Mouse (Mus musculus) forebrain, postnatal 0 days (tissue): ENCODE measurements around the gene Rftn1. TPM values are rescaled to one million over a fixed set of nuclear protein-coding genes. Genes with fewer than 3 reads are reported as not detected.

Experiments used
- ATAC-seq: fragments of 200-750 bp; cut with Nextera tagmentation; 2 replicates; pipeline ENCODE4 v1.8.0; 2017; ENCODE audit warnings: mild to moderate bottlenecking, moderate library complexity
- DNase-seq: peaks from one replicate; pipeline ENCODE4 v3.0.0-alpha.2; 2015
- H3K27ac ChIP-seq: fragments of 300-500 bp; sonication (generic); 2 replicates; pipeline ENCODE4 v1.5.1; 2014; ENCODE audit warnings: low read depth, mild to moderate bottlenecking, antibody characterized with exemption, low read length, moderate library complexity, mixed read lengths
- H3K27me3 ChIP-seq: fragments of 300-500 bp; sonication (generic); 2 replicates; pipeline ENCODE4 v1.6.1; 2014; ENCODE audit warnings: mild to moderate bottlenecking, low read length, mixed read lengths; ENCODE audit not compliant: insufficient read depth
- H3K36me3 ChIP-seq: fragments of 300-500 bp; sonication (generic); 2 replicates; pipeline ENCODE4 v1.6.1; 2014; ENCODE audit warnings: mild to moderate bottlenecking, moderate library complexity; ENCODE audit not compliant: insufficient read depth
- H3K4me1 ChIP-seq: fragments of 300-500 bp; sonication (generic); 2 replicates; pipeline ENCODE4 v1.6.1; 2014; ENCODE audit warnings: antibody characterized with exemption; ENCODE audit not compliant: insufficient read depth
- H3K4me2 ChIP-seq: fragments of 300-500 bp; sonication (generic); 2 replicates; pipeline ENCODE4 v1.6.1; 2014; ENCODE audit warnings: low read depth, mild to moderate bottlenecking, moderate library complexity
- H3K4me3 ChIP-seq: fragments of 300-500 bp; sonication (generic); 2 replicates; pipeline ENCODE4 v1.5.1; 2014; ENCODE audit warnings: low read depth, low read length, mixed read lengths
- H3K9ac ChIP-seq: fragments of 300-500 bp; sonication (generic); 2 replicates; pipeline ENCODE4 v1.6.1; 2014; ENCODE audit warnings: mild to moderate bottlenecking
- H3K9me3 ChIP-seq: fragments of 300-500 bp; sonication (generic); 2 replicates; pipeline ENCODE4 v1.6.1; 2016; ENCODE audit warnings: low read length
- CTCF ChIP-seq: sonication (generic); IDR thresholded peaks from 2 replicates; pipeline ENCODE4 v1.5.1; 2016; ENCODE audit warnings: antibody characterized with exemption, control low read depth, low read depth
- WGBS: fragments of 180-500 bp; shearing (Covaris S2); extraction: QIAGEN DNeasy Blood & Tissue Kit; methylation state at CpG from one replicate; pipeline ENCODE4 v1.1.7; 2014; 5-methylcytosine and 5-hydroxymethylcytosine counted together
- polyA plus RNA-seq: library from polyadenylated mRNA; unstranded; fragments of >200 nt; fragmentation: Nextera tagmentation; extraction: Ambion mirVana; gene quantifications from 2 replicates; pipeline ENCODE4 v1.2.1, GENCODE M21; 2015
- total RNA-seq: library from RNA; depleted of rRNA; stranded (reverse); fragments of >200 nt; gene quantifications from 2 replicates; pipeline ENCODE4 v1.2.3, GENCODE M21; 2014

The Rftn1 gene
- total and polyA plus RNA-seq, 2 experiments from 2014 or later, result 27.4 to 58.3 TPM

DNA sequence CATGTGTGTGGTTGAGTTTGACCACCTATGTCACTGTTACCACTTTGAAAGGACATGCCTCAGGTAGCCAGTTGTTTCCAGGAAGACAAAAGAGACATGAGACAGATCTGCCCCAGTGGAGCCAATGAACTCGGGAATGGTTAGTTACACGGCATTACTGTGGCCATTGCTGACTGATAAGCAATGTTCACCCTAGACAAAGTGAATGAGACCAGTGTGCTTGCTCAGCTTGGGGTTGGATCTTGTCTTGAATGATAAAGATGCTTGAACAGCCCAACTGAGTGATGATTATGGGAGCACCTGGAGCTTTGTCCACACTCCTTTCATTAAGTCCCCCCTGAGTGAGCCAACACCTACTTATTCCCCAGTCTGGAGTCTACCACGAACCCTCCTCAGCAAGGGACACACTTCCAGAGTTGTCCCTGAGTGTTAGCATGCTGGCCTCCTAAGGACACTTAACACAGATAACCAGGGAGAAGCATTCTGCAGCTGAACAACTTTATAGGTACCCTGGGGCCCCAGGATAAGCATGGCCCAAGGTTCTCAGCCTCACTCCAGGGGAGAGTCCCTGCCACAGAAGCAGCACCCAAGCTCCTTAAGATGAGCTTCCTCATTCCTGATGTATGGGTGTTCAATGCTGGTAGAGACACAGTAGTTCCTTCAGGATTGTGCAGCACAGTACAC is 149.6 kb downstream of the Rftn1 start:
- no peak overlapping the region for H3K9ac ChIP-seq
- H3K27ac ChIP-seq, result no peak overlapping the region
- H3K36me3 ChIP-seq, result no peaks in the 10 kb centered on the region
- H3K9me3 ChIP-seq, result no peaks in the 10 kb centered on the region
- H3K4me3 ChIP-seq, result no peak overlapping the region
- TF ChIP-seq CTCF, result no peak
- H3K27me3 ChIP-seq, result no peaks in the 10 kb centered on the region
- ATAC-seq, result no peak
- 93% methylated on average over 3 of the region's 3 CpGs for WGBS
- no peak for DNase-seq
- peaks cover 2% of the 10 kb centered on the region; the same call in 1 of the 2 replicates for H3K4me1 ChIP-seq
- no peak overlapping the region for H3K4me2 ChIP-seq

DNA sequence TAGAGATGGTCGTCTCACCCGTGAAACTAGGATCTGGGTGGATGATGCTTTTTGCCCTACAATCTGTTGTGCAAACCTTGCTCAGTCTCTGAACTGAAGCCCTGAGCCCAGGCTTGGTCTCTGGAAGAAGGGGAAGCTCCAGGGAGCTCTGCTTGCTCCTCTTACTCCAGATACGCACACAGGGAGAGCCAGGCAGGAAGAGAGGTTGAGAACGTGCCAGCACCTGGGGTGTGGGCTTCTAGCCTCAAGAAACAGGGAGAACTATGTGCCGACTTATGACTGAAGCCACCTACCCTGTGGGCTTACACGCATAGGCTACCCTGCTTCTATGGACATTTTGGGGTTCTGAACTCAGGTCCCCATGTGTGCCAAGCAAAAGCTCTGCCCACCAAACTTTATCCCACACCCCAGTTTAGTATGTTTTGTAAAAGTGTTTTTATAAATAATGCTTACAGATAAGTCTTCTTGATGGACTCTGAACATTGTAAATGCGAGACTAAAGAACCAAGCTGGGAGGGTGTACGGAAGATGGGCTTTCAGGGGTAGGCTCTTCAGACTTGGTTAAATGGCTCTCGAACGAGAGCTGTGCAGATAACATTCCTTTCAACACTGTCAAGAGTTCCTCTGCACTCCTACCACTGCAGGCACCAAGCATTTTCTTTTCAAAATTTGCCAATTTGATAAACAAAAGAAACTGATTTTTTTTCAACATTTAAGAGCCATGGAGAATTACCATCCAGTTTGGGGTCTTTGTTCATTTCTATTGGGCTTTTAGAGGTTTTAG is 152.4 kb downstream of the Rftn1 start:
- no peak for DNase-seq
- no peak for TF ChIP-seq CTCF
- no peaks in the 10 kb centered on the region for H3K9me3 ChIP-seq
- no peaks in the 10 kb centered on the region for H3K36me3 ChIP-seq
- H3K4me3 ChIP-seq, result no peak overlapping the region
- no peak for ATAC-seq
- H3K27ac ChIP-seq, result no peak overlapping the region
- WGBS, result 77% methylated on average over 10 of the region's 10 CpGs
- H3K9ac ChIP-seq, result 0 out of 2 replicates have a peak overlapping the region, but pooled peaks have one; percentile 1
- H3K4me1 ChIP-seq, result peaks cover 2% of the 10 kb centered on the region; the same call in 1 of the 2 replicates
- no peaks in the 10 kb centered on the region for H3K27me3 ChIP-seq
- H3K4me2 ChIP-seq, result no peak overlapping the region

GRCm38 (mm10) chr17:50037416-50037815 is 153.1 kb downstream of the Rftn1 start:
- H3K4me2 ChIP-seq, result no peak overlapping the region
- H3K9me3 ChIP-seq, result no peaks in the 10 kb centered on the region
- peaks cover 2% of the 10 kb centered on the region; the same call in 1 of the 2 replicates for H3K4me1 ChIP-seq
- WGBS, result 42% methylated on average over 4 of the region's 4 CpGs
- no peak overlapping the region for H3K4me3 ChIP-seq
- no peaks in the 10 kb centered on the region for H3K27me3 ChIP-seq
- DNase-seq (peak; percentile 27), ATAC-seq (peak; percentile 41)
- H3K36me3 ChIP-seq, result no peaks in the 10 kb centered on the region
- TF ChIP-seq CTCF, result no peak
- H3K27ac ChIP-seq, result no peak overlapping the region
- 0 out of 2 replicates have a peak overlapping the region, but pooled peaks have one; percentile 1 for H3K9ac ChIP-seq

- WGBS, result 39% methylated on average over 14 of the region's 14 CpGs
- TF ChIP-seq CTCF, result no peak
- Histone ChIP-seq H3K4me1 (peaks cover 2% of the 10 kb centered on the region; the same call in 1 of the 2 replicates), H3K4me2 (no peak overlapping the region), H3K9ac (0 out of 2 replicates have a peak overlapping the region, but pooled peaks have one; percentile 1), H3K27ac (no peak overlapping the region), H3K27me3 (no peaks in the 10 kb centered on the region), H3K9me3 (no peaks in the 10 kb centered on the region), H3K36me3 (no peaks in the 10 kb centered on the region), H3K4me3 (no peak overlapping the region)
- DNase-seq (no peak), ATAC-seq (peak; percentile 56)
Observed at GRCm38 (mm10) chr17:50036751-50037385, 153.6 kb downstream of the Rftn1 start.

DNA sequence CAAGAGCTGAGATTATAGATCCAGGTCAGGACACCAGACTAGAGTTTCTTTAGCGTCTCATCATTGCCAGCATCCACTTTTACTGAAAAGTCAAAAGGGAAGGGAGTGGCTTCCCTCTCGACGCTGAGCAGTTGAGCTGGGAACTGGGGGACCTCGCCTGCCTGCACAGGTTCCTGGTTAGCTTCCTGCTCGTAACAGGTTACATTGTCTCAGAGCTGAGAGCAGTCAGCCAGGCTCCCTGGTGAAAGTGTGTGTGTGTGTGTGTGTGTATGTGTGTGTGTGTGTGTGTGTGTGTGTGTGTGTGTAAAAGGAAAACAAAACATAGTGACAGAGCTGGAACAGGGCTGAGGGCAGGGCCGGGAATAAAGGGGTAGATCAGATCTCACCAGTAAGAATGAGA is 156.8 kb downstream of the Rftn1 start:
- peaks cover 2% of the 10 kb centered on the region; the same call in 1 of the 2 replicates for H3K4me1 ChIP-seq
- no peak overlapping the region for H3K27ac ChIP-seq
- no peaks in the 10 kb centered on the region for H3K9me3 ChIP-seq
- H3K9ac ChIP-seq, result no peak overlapping the region
- no peaks in the 10 kb centered on the region for H3K36me3 ChIP-seq
- DNase-seq (no peak), ATAC-seq (no peak)
- no peak for TF ChIP-seq CTCF
- WGBS, result 81% methylated on average over 6 of the region's 6 CpGs
- H3K4me3 ChIP-seq, result no peak overlapping the region
- no peak overlapping the region for H3K4me2 ChIP-seq
- no peaks in the 10 kb centered on the region for H3K27me3 ChIP-seq

DNA sequence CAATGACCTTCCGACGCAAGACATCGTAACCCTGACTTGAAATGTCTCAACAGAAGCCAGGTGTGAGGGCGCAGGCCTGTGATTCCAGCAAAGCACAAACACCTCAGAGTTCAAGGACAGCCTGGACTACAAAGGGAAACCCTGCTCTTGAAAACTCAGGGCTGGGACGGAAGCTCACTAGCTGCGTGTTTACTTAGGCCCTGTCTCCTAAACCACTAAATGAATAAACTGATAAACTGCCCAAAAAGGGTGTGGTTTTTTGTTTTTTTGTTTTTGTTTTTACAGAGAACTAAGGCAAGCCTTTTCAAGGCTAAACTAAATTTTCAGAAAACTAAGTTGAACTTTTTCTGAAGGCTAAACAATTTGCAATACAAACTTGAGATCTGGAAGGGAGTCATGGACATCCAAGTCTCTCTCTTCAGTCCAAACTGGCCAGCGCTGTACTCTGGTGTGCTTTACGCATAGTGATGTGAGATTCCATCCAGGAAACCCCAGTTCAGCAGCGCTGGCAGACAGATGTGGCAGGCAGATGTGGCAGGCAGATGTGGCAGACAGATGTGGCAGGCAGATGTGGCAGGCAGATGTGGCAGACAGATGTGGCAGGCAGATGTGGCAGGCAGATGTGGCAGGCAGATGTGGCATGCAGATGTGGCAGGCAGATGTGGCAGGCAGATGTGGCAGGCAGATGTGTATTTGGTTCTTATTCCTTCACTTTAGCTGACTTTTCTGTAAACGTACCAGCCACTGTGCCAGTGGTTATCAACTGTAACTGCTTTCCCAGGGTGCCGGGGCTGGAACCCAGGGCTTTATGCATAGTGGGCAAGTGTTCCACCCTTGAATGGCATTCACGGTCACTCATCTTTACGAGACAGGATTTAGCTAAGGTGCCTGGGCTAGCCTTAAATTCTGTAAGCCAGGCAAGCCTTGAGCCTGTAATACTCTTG is 158.7 kb downstream of the Rftn1 start:
- ATAC-seq (no peak), DNase-seq (no peak)
- H3K9me3 ChIP-seq, result no peaks in the 10 kb centered on the region
- H3K4me1 ChIP-seq, result no peaks in the 10 kb centered on the region
- TF ChIP-seq CTCF, result no peak
- H3K27ac ChIP-seq, result no peak overlapping the region
- H3K4me2 ChIP-seq, result no peak overlapping the region
- 93% methylated on average over 13 of the region's 13 CpGs for WGBS
- no peaks in the 10 kb centered on the region for H3K27me3 ChIP-seq
- no peak overlapping the region for H3K4me3 ChIP-seq
- no peak overlapping the region for H3K9ac ChIP-seq
- H3K36me3 ChIP-seq, result no peaks in the 10 kb centered on the region
